Mouse (Mus musculus): ENCODE measurements around the gene Pde5a.
A peak's percentile ranks its signal among the peaks of the same experiment; 100 is the strongest.

Pde5a gene

DNA sequence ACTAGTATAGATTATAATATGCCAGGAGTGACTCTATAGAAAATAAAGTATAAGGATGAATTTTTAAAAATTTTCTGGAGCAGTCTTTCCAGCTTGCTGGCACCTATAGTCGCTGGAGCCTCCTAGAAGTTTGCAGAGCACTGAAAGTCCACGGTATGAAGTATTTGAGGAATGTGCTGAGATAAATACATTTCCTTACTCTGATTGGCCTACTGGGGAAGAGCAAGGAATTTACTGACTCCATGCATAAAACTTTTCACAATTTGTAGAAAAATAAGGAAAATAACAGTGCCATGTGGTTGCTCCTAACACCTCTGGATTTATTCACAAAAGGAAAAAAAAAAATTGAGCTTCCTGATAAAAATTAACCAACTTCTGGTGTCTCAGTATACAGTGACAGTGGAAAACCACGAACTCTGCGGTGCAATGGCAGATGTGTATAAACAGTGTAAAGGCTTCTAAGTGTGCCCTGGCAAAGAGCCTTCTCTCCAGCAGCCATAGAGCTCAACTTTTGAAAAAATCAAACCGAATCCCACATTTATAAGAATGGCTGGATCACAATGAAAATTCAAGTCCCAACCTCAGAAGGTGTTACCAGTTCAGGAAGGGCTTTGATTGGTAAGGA, 119.8 kb downstream of the Pde5a start:
- no peak for DNase-seq (ENCODE audit: low spot score)

DNA sequence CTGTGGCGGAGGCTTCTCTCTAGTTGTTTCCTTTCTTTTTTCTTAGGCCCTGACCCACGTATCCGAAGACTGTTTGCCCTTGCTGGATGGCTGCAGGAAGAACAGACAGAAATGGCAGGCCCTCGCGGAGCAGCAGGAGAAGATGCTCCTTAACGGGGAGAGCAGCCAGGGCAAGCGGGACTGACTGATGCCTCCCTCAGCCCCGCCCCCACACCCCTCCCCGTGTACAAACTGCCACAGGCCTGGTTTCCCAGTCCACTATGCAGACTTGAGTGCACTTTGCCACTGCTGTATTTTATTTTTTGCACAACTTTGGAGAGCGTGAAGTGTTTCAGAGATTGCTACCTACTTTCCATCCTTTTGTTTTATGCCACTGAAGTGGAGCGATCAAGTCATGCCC, 126.4 kb downstream of the Pde5a start:
- no peak for DNase-seq (ENCODE audit: low spot score)

DNA sequence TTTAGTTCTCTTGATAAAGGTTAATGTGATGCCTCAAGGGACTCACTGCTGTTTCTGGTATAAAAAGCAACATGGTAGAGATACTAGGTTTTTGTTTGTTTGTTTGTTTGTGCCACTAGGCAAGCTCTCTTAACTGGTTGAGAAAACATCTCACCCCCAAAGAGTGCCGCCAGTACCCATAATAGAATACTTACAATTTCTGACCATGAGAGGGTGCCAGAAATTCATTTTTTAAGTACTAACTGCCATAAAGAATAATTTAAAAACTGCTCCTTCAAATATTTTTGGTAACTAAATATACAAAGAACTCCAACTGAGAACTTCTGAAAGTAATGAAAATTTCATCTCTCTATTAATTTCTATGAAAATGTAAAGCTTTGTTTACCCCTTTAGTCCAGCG, 131.1 kb downstream of the Pde5a start:
- DNase-seq (ENCODE audit: low spot score), result no peak

DNA sequence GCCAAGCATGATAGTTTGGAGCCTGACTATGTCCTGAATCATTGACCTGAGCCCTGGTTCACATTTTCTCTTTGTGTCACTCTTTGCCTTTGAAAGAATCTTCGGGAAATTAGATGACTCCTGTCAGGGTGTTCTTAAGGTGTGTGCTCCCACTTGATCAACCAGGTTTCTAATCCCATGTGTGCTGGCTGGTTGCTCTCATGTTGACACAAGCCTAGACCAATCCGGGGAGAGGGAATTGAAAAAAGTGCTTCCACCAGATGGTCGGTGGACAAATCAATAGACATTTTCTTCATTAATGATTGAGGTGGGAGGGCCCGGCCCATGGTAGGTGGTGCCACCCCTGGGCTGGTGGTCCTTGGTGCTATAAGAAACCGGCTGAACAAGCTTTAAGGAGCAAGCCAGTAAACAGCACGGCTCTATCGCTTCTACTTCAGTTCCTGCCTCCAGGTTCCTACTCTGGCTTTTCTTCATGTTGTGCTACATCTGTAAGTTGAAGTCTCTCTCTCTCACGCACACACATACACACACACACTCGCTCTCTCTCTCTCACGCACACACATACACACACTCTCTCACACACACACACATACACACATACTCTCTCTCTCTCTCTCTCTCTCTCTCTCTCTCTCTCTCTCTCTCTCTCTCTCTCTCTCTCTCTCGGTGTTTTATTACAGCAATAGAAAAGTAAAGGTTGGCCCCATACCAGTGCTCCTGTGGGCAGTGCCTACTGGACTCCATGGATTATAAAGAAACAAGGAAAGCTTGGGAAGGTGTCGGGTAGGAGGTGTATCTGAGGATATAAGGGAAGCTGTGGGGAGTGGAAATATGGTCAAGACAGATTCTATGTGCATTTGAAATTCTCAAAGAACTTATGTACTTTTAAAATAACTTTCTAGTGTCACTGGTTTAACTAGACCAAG, 132.1 kb downstream of the Pde5a start:
- DNase-seq (ENCODE audit: low spot score), result no peak

DNA sequence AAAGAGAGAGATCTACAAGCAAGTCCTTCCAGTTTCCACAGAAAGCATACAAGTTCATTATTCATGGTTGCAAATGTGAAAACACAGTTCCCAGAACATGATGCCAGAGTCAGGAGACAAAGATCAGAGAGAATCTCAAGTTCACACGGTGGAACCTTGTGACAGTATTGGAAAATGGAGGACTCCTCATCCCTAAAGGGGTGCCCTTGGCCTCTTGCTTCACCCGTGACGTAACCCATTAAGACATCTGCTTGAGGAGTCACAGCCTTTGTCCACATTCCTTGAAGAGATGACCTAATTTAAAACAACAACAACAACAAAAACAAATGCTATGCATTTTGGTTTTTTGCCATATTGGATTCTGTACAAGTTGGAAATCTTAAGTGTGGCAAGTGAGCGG, 136.3 kb downstream of the Pde5a start:
- no peak for DNase-seq (ENCODE audit: low spot score)

DNA sequence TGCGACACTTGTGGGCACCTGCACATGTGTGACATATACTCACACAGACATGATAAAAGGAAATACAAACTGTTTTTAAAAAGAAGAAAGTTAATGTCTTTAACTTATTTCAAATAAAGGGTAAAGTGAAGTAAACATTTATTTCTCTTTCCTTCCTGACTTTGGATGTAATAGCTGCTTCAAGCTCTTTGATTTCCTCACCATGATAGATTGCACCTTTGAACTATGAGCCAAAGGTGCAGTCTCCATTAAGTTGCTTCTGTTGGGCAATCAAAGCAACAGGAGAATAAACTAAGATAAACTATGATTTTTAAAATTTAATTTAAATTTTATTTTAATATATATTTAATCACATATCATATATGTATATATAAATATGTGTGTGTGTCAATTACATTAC, 139.5 kb downstream of the Pde5a start:
- DNase-seq (ENCODE audit: low spot score), result no peak

DNA sequence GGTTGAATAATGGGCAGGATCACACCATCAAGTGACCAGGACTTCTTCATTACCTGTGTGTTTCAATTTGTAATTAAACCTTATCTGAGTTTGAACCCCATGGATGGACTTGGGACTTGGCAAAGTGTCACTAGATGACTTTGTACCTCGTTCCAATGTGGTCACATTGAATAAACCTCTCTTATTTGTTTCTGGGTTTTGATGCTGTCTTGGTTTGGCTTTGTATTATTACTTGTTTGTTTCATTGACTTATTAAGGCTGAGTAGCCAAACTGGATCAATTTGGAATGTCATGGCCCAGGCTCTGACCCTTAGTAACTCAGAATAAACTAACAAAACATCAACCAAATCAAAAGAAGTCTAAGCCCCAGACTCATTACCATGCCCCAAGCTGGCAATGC, 142.8 kb downstream of the Pde5a start:
- no peak for DNase-seq (ENCODE audit: low spot score)

DNA sequence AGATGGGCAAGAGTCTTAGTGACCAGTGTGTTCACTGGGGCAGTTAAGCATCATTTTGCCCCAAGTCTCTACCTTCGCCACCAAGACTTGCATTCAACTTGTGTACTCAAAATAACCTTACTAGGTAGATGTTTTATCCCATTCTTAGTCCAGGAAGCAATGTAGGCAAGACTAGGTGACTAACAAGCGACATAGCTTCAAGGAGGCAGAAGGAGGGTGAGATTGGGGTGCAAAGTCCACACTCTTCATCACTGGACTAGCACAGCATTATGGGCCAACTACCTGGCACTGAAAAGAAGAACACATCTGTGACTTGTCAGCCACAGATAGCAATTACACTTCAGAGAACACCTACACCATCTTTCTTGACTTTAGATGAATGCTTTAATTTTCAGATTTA, 148.1 kb downstream of the Pde5a start:
- DNase-seq (ENCODE audit: low spot score), result no peak

DNA sequence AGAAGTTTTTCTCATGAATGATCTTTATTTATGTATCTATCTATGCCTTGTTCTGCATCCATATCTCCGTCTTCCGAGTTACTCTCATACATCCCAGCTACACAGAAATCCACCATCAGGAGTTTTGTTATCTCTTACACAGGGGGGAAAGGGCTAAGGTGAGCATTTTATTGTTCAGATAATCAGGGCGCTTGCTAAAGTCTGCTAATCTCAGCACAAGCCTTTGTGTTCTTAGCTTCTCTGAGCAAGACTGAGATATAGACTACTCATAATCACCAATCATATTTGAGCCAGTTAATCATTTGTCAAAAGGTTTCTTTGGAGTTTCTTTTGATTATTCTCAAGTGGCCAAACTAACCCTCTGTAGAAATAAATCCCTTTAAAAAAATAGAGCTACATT, 148.8 kb downstream of the Pde5a start:
- DNase-seq (ENCODE audit: low spot score), result no peak

DNA sequence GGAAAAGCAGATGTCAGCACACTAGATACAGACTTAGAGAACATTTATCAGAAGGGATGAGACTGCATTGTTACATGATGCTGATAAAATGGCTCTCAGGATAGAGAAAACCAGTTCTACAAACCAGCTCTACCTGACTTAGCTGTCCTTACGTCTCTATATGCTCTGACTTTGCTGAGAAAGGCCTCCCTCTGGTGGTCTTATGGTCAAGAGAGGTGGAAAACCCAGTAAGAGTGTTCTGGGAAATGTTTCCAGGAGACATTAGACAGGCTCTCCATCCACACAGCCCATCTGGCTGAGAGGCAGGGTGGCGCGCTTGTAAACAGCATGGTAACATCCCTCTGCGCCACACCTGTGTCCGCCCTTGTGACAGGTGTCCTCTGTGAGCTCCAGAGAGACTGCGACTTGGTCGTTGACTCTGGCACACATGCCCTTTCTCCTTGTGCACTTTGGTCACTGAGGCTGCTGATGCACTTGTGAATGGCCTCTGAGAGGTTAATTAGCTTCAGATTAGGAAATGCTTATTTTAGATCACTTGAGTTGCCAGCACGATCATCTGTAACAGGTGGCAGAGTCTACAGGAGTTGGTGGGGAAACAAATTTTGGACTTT, 150.1 kb downstream of the Pde5a start:
- DNase-seq (ENCODE audit: low spot score), result no peak

DNA sequence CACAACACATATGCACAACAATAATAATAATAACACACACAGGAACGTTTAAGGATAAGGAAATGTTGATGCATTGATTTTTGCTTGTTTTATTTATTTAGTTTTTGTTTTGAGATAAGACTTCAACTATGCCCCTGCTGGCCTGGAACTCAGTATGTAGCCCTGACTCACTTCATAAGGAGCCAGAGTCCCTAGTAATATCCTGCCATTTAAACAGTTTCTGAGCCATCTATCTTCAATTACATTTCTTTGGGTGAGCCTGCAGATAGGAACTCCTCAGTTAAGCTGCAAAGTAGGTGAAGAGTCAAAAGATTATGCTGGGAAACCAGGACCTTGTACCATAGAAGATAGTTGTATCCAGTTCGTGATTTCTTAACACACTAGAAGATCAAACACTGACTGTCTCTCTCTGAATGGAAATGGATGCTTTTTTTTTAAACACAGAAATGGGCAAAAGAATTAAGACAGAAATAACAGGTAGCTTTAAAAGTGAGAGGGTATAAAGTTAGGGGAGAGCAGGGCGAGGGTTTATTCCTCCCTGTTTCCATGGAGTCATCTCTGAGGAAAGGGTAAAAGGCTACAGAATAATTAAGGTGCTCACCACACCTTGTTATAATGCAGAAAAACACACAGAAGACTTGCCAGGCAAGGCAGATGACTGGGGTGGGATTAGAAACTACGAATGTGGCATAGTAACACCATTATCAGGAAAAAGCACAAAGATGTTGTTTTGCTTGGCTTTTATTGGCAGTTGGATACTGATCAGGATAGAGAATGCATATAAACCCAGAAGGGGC, 159.0 kb downstream of the Pde5a start:
- DNase-seq (ENCODE audit: low spot score), result no peak

DNA sequence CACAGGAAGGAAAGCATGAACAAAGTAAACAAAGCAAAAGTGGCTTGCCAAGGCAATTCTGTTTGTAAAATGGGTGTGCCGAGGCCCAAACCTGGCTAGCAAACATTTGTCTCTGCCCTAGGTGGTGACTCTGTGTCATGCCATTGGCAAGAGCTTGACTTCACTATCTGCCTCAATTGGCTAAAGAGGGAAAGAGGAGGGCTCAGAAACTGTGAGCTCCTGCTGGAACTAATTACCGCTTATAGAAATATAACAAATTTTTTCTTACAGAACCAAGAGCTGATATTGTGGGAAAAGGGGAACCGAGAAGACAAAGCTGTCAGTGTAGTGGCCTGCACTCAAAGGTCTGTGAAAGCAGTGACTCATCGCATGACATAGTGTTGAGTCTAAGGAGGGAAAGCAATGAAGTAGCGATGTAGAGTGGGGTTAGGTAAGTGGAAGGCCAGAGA, 159.6 kb downstream of the Pde5a start:
- DNase-seq (ENCODE audit: low spot score), result no peak

DNA sequence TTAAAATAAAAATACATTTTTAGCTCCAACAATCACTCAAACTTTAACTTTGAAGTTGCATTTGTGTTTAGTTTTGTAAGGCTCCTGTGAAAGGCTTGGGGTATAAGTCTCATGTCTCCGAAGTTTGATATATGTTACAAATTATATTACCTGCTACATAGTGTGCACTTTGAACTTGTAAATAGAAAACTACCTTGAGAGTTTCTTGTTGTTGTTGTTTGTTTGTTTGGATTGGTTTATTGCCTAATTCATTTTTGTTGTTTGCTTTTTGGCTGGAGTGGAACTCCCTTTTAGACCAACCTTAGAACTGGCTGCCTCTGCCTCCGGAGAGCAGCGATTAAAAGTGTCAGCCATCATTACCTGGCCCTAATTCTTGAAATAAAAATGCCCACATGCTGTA, 166.0 kb downstream of the Pde5a start, which contains the start of gene Fabp2:
Fabp2 (plus strand) TSS at position 301 of the 400 bp plus-strand sequence.
- DNase-seq (ENCODE audit: low spot score), result no peak

DNA sequence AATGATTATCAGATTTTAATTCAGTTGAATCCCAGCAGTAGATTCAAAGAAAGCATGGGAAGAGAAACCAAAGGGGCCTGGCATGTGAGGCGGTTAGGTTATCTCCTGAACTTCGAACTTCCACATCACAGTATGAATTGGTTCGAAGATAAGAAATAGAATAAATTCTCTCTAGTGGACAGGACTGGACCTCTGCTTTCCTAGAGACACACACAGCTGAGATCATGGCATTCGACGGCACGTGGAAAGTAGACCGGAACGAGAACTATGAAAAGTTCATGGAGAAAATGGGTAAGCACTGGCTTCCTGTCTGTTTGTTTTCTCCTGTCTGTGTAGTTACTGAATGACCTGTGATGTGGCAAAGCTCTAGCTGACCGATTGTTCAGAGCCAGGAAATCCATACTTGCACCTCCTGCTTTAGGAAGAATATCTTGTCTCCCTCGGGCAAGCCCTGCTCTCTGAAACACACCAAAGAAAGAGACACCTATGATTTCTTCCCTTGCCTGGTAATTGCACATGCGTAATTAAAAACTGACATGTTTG, 166.5 kb downstream of the Pde5a start:
- no peak for DNase-seq (ENCODE audit: low spot score)

DNA sequence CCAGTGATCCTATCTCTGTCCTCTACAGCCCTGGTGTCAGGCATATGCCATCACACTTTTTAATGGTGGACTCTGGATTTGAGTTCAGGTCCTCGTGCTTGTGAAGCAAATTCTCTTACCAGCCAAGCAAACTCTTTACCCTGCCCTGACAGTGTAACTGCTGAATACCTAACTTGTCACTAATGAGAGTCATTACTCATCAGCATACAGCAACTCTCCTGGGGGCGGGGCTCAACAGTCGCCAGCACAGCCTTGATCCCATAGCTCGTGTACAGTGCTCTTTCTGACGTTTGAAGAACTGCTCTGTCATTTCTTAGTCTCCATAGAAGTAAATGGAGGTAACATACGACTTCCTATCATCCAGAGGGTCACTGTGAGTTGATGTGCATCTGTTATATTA, 169.5 kb downstream of the Pde5a start:
- no peak for DNase-seq (ENCODE audit: low spot score)

DNA sequence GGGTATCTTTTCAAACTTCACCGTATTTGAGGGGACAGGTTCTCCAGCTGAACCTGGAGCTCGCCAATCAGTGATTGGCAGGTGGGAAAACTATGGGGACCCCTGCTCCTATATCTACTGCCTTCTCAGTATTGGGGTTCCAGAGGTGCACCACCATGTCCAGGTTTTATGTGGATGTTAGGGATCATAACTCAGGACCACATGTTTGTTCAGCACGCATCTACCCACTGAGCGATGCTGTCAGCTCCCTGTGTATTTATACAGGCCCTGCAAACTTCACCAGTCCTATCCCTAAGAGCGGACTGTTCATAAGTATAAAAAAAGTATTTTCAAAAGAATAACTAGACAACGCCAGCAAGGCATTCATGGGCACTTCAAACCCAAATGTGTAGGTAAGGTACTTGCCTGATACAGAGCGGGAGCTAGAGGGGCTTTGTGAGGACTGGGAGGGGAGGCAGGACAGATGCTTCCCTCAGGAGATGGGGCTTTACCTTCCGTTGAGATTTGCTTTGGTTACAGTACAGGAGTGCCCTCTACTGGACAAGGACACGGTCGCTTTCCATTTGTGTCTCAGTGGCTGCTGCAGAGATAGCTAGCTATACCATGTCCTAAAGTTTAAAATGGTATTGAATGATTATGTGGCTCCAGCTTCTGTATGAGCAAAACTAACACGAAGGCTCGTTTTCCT, 175.1 kb downstream of the Pde5a start:
- DNase-seq (ENCODE audit: low spot score), result peak; percentile 43

DNA sequence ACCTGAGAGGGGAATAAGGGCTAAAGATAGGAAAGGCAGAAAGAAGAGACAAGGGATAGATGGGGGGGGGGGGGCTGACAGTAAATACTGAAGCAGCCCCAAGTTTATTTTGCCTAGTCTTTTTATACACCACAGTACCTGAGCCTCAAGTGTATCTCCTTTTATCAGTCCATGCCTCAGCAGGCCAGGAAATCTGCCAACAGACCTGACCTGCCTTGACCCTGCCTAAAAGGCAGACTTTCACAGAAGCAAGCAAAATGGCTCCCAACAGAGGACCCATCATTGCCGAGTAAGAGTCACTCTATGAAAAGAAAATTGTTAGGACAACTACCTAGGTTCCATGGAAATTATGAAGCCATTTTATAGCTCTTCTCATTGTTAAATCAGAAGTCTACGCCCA, 179.1 kb downstream of the Pde5a start:
- DNase-seq (ENCODE audit: low spot score), result no peak

Data from layer of hippocampus, adult 11-12 months (tissue).